Mouse (Mus musculus): ENCODE results near the gene Hid1. TPM values are rescaled to one million over a fixed set of nuclear protein-coding genes. Genes with fewer than 3 reads are reported as not detected.
"Not testable (repeated sequence)": the region's sequence is repeated elsewhere in the genome, so short reads cannot be mapped to it uniquely, and the experiment has no call there.

Hid1 gene
- polyA plus RNA-seq (2012; rRNA removed): 6.6 and 7.8 TPM in 2 replicates

DNA sequence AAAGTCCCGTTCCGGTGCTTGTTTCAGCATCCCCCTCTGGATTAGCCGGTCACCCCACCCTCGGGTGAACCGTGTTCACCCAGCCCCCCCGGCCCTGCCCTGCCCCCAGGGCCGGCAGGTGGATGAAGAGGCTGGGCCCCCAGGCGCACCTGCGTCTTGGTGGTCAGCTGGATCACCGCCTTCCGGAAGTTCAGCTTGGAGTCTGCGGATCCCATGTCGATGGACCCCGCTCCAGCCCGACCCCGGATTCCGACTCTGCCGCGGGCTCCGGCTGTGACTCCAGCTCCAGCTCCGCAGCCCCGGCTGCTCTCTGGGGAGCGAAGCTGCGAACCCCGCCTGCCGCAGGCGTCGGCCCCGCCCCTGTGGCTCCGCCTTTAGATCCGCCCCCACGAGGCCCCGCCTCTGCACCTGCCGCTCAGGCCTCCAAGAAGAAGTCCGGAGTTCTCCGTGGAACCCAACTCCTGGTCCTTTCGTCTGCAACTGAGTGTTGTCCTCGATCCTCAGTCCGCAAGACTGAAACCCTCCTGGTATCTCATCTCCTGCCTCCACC lies at the start of gene Hid1:
Hid1 (minus strand) TSS at position 362 of the 550 bp plus-strand sequence.
- DNase-seq (ENCODE audit: low read depth): no peak

DNA sequence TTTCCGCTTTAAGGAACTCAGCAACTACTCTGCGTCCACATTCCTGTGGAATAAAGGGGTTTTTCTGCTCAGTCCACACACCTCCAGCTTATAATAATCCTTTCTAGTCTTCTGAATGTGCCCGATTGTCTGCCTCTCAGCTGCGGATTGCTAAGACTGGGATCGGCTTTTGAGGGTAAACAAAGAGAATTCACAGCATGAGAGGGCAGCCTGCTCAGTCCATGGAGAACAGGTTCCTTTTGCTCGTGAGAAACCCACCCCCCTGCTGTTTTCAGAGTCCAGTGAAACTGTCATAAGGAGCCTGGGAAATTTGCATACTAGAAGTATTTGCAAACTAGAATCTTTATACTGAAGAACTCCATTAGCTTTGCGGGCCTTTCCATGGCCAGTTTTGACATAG lies 42.0 kb upstream of the Hid1 start:
- no peak for DNase-seq (ENCODE audit: low read depth)

DNA sequence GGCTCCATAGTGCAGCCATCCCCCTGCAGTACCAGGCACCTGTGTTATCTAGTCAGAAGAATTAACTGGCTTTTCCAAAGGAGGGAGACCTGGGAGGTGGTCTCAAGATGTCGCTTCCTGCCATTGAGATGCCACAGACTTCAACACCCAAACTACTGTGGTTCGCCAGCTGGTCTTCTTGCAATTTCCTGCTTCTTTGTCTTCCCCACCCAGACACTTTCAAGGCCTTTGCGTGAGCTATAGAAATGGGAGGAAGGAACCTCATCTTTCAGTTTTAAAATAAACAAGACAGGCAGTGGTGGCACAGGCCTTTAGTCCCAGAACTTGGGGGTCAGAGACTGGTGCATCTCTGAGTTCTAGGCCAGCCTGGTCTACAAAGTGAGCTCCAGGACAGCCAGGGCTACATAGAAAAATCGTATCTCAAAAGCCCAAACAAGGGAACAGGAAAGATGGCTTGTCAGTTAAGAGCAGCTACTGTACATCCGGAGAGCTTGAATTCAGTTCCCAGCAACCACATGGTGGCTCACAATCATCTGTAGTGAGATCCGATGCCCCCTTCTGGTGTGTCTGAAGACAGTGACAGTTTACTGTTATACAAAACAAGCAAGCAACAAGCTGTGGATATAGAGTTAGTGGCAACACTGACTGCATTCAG lies 40.8 kb upstream of the Hid1 start:
- DNase-seq (ENCODE audit: low read depth): no peak

DNA sequence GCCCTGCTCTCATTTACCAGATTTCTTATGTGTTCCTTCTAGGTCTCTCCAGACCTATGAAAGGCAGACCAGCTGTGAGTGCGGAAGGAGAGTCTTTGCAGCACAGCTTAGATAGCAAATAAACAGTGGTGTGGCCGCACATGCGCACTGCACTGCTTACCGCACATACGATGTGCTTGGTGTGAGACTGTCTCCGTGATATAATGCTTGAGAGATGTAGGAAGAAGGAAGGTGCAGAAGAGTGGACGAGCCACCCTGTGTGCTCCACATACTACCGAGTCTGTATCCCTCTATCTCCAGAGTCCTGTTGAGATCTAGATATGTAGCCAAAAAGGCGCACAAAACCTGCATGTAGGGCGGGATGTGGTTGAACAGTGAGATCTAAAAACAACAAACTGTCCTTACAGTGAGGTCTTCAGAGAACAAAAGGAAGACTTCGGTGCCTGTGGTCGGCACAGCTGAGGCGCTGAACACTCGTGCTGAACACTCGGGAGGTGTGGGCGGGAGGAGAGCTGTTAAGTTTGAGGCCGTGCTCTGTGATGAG lies 39.4 kb upstream of the Hid1 start:
- DNase-seq (ENCODE audit: low read depth): no peak

DNA sequence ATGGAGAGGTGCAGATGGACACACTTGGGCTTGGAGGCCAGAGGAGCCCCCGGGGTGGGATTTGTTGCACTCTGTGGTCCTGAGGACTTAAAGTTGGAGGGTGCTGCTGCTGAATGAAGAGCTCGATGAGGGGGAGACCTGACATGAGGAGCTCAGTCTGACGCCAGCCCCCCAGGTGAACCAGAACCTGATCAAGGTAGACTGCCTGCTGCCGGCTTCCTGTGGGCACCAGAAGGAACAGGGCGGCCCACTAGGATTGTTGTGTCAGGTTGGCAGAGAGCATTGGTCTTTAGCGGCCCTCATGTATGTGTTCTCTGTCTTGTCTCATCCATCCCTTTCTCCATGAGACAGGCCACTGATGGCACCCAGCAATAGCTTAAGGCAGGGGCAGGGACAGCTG lies 38.2 kb upstream of the Hid1 start:
- DNase-seq (ENCODE audit: low read depth): no peak

DNA sequence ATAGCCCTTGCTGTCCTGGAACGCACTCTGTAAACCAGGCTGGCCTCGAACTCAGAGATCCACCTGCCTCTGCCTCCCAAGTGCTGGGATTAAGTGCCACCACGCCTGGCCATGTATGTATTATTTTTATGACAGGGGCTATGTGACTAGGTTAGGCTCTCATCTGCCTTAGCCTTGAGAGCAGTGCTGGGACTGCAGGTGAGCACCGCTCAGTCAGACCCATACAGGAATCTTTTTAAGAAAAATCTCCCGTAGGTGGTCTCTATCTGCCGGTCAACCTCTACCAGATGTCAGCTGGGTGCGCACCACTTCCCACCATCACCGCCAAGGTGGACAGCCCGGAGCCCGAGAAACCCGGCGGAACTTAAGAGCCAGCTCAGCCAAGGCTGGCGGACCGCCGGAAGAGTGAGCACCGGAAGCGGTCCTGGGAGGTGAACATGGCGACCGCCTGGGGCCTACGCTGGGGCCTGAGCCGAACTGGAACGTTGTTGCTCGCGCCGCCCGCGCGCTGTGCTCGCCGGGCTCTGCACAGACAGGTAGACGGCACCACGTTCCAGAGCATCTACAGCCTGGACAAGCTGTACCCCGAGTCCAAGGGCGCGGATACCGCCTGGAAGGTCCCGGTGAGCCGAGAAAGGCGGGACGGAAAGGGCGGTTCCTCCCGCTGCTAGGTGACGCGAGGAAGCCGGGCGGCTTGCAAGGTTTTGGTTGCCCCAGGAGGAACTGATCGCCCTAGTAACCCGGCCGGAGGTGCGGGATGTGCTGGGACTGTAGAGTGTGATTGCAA lies 36.0 kb upstream of the Hid1 start, which contains the start of gene Mrpl58:
Mrpl58 (plus strand) TSS at position 415 of the 787 bp plus-strand sequence.
- no peak for DNase-seq (ENCODE audit: low read depth)

DNA sequence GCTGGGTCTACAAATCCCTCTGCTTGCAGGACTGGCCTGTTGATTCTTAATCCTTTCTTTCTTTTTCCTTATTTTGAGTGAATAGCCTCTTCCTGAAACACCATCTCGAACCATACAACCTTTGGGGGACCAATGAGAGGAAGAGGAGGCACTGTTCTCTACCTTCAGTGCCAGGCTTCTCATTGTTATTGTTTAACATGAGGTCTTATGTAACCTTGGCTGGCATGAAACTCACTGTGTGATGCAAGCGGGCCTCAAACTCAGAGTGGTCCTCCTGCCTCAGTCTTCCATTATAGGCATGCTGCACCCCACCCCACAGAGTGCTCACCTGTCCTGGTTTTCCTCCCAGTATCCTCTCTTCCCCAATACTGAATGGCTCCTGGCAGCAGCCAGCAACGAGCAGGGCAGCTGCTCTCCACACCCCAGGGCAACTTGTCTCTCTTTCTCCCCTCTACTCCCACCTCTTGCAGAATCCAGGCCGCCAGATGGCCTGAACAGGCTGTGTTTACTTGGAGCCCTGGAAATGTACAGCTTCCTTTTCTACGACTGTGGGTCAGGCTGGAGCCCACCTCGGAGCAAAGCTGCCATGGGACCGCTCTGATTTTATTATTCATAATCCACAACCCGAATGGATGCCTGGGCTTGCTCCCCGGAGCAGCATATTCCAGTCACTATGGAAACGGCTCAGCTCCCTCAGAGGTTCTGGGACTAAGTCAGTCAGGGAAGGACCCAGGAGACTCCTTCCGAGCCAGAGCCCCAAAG lies 33.3 kb upstream of the Hid1 start:
- DNase-seq (ENCODE audit: low read depth): no peak

DNA sequence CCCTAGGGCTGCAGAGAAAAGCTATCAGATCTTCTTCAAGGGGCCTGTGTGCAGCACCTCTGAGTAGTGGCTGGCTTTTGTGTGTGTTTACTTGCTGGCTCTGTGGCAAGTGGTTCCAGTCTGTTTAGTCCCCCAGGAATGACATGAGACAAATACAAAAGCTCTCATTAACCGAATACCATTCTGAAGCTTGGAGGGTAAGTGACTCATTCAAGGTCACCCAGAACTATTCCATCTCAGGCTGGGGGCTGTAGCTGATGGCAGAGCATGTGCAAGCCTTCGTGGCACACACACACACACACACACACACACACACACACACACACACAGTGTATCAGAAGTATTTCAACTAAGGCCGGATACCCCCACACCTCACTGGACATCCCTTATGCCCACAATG lies 32.6 kb upstream of the Hid1 start:
- DNase-seq (ENCODE audit: low read depth): no peak

DNA sequence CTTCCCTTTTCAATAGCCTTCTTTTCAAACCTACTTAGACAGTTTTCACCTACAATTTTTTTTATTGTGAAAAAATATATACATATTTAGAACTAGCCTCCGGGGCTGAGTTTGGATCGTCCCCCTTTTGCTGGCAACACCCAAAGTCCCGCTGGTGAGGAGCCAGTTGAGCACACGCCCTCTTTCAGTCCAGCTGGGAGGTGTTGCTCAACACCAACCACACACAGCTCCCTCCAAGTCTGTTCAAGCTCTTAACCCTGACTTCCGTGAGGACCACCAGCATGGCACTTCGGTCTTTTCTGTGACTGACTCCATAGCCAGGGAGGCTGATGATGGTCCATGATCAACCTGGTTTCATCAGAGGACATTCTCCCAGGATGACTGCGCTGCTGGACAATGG lies 30.5 kb upstream of the Hid1 start:
- DNase-seq (ENCODE audit: low read depth): no peak

DNA sequence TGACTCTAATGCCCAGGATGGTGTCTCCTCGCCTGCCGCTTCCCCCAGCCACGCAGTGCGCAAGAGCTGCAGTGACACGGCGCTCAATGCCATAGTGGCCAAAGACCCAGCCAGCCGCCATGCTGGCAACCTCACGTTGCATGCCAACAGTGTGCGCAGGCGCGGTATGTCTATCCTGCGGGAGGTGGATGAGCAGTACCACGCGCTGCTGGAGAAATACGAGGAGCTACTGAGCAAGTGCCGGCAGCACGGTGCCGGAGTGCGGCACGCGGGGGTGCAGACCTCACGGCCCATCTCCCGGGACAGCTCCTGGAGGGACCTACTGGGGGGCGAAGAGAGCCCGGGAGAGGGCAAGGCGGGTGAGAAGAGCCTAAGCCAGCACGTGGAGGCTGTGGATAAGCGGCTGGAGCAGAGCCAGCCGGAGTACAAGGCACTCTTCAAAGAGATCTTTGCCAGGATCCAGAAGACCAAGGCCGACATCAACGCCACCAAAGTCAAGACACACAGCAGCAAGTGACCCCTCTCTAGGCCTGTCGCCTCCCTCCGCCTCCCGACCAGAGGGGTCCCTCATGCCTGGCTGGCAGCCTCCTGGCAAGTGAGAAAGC lies 26.3 kb upstream of the Hid1 start:
- no peak for DNase-seq (ENCODE audit: low read depth)

DNA sequence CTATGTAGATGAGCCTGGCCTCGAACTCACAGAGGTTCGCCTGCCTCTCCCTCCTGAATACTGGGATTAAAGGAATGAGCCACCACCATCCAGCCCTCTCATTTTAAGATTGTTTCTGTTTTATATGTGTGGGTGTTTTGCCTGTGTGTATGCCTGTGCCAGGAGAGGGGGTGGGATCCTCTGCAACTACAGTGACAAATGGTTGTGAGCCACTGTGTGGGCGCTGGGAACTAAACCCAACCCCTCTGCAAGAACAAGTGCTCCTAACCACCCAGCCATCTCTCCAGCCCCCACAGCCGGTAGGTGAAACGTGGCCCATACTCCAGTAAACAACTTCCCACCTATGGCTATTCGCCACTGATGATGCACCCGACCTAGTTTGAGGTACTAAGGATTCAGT lies 23.8 kb upstream of the Hid1 start:
- no peak for DNase-seq (ENCODE audit: low read depth)

DNA sequence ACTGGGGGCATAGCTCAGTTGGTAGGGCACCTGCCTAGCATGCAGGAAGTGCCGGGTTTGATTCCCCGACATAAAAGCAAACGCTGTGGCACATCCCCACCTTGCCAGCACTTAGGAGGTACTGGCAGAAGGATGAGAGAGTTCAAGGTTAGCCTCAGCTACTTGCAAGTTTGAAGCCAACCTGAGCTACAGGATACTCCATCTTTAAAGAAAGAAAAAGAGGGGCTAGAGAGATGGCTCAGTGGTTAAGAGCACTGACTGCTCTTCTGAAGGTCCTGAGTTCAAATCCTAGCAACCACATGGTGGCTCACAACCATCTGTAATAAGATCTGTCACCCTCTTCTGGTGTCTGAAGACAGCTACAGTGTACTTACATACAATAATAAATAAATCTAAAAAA lies 19.3 kb upstream of the Hid1 start:
- not testable (repeated sequence) for DNase-seq (ENCODE audit: low read depth)

DNA sequence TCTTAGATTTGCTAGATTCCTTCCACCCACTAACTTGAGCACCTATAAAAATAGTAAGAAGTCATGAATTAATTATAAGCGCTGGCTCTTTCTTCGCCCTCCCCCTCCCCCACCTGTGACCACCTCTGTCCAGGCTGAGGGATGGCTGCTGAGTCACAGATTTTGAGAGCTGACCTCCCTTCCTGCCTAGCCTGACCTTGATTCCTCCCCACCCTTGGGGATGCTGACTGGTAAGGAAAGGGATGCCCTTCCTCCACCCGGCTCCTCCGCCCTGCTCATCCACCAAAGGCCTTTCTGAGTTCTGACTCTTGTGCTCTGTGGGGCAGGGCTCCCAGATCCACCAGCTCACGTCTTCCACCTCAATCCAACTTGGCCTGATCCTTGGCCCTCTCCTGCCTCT lies 17.0 kb upstream of the Hid1 start:
- DNase-seq (ENCODE audit: low read depth): no peak

DNA sequence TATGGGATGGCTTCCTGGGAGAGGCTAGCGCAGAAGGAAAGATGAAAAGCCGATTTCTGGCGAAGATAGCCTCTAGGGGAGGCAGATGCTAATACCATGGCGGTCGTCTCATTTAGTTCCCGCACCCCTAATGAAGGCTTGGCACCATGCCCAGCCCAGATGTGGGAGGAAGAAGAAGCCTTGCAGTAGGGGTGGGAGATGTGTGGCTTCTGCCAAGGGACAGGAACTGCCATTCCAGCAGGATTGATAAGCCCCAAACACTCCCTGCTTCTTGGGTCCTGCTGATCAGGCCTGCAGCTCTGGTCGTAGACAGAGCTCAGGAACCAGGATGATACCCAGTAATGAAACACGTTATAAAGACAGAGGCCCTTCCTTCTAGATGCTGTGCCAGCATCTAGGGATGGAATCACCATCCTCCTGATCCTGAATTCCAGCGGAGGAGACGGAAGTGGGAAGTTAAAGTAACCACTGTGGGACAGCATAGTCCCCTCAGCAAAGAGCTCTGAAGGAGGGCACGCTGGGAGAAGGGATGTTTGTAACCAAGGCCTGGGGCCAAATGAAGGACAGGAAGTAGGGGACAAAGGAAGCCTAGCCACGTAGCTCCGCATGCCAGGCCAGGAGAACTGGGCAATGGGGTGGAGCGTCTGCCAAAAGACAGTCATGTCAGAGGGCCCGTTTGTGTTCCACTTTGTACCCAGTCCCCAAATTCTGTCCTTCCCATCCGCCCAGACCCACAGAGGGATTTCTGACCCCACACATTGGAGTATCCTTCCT lies 16.3 kb upstream of the Hid1 start:
- no peak for DNase-seq (ENCODE audit: low read depth)

DNA sequence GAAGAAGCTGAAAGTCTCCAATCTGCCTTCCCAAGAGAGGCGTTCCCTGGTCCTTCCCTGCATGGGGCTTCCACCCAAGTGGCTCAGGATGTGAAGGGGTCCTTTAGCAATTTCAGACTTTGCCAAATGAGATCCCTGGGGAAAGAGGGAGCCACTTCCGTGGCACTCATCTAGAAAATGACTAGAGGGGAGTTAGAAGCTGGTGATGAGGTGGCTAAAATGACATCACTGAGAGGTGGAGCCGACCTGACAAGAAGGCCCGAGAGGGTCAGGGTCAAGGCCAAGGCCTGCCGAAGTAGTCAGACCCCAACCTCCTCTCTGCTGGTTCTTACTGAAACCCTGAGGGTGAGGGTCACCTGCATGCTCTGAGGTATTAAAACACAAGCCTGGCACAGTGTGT lies 15.3 kb upstream of the Hid1 start:
- DNase-seq (ENCODE audit: low read depth): no peak

DNA sequence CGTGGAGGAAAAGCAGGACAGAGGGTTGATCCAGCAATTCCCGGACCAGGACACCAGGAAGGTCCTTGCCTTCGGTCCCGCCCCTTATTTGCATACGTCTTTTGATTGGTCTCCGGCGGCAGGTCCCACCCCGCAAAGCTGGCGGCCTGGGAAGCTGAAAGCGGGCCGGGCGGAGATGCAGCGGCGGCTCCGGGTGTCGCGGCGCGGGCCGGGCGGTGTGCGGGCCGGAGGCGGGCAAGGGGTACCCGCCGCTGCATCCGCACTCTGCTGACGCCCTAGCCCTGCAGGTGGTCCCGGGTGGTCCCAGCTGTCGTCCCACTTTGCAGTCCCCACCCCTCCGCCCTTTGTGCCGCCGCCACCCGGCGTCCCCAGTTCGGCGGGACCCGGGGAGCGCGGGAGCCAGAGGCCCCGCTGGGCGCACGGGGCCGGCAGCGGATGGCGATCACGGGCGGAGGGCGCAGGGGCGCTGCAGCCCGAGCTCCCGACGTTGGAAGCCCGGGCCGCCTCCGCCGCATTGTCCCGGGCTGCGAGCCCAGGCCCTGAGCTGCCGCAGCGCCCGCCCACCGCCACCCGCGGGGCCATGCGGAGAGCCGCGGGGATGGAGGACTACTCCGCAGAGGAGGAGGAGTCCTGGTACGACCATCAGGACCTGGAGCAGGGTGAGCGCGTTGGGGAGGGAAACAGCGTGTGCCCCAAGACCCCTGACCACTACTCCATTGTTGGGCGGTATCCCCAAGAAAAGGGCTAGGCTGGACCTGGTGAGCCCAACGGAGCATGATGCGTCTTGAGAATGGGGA lies 14.4 kb upstream of the Hid1 start, which contains the start of gene Cdr2l:
Cdr2l (plus strand) TSS at position 174 of the 797 bp plus-strand sequence.
- no peak for DNase-seq (ENCODE audit: low read depth)

DNA sequence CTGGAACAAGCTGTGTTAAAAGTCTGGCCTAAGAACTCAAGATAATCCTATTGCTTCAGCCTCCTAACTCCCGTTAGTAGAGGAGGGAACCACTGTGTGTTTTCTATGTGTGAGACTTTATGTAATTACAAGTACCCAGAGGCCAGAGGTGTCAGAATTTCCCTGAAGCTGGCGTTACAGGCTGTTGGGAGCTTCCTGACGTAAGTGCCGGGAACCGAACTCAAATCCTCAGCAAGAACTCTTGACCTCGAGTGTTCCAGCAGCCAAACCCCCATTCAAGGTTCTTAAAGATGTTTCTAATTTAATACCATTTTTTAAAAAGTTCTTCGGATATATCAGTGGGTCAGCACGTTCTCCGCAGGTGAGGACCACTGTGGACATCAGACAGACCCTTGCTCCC lies 13.7 kb upstream of the Hid1 start:
- DNase-seq (ENCODE audit: low read depth): no peak

DNA sequence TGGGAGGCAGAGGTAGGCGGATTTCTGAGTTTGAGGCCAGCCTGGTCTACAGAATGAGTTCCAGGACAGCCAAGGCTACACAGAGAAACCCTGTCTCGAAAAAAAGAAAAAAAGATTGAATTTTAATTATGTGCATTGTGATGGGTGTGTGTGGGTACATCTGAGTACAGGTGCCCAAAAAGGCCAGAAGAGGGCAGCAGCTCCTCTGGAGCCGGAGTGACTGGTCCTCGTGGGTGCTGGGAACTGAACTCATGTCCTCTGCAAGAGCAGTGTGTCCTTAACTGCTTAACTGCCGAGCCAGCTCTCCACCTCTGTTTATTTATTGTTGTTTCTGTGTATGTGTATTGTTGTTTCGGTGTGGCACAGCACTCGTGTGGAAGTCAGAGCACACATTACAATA lies 10.3 kb upstream of the Hid1 start:
- no peak for DNase-seq (ENCODE audit: low read depth)

DNA sequence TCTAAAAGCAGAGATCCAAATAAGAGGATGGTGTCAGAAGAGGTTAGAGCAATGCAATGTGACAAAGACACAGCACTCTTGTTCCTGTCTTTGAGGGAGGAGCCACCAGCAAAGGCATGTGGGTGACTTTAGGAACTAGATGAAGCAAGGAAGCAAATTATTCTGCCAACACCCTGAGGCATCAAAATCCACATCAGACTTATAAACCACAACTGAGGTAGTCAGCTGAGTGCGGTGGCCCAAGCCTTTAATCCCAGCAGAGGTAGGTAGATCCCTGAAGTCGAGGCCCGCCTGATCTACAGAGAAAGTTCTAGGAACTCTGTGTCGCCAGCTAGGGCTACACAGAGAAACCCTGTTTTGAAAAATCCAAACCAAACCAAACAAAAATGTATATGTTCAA lies 9.7 kb upstream of the Hid1 start:
- DNase-seq (ENCODE audit: low read depth): peak; percentile 57

DNA sequence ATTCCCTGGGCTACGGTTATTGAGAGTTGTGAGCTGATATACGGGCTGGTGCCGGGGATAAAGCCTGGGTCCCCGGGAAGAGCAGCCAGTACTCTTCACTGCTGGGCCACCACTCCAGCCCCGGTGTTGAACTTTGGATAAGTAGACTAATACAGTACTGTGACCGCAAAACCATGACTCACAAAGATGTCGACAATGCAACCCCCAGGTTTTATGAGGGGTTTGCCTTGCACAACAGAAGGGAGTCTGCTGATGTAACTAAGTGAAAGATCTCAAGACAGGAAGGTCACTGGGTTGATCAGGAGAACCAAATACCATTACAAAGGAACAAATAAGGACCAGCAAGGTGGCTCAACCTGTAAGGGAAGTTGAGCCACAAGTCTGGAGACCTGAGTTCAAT lies 9.2 kb upstream of the Hid1 start:
- DNase-seq (ENCODE audit: low read depth): no peak
